Mouse (Mus musculus): ENCODE results near the gene Olfr1052. TPM values are rescaled to one million over a fixed set of nuclear protein-coding genes. Genes with fewer than 3 reads are reported as not detected.
"Not testable (repeated sequence)": the region's sequence is repeated elsewhere in the genome, so short reads cannot be mapped to it uniquely, and the experiment has no call there.

Olfr1052 gene
- total RNA-seq (2021) = not detected

- DNase-seq = no peak
These were observed at the start of gene Olfr1052 for GRCm38 (mm10) chr2:86292155-86292554. TSS of gene Olfr1052 (plus strand) at chr2:86292455.

- DNase-seq = not testable (repeated sequence)
These were observed 34.0 kb upstream of the Olfr1052 start, which contains the start of gene Olfr1049 for GRCm38 (mm10) chr2:86258228-86258627. TSS of gene Olfr1049 (minus strand) at chr2:86258328.

- DNase-seq = not testable (repeated sequence)
These were observed 13.3 kb upstream of the Olfr1052 start, which contains the start of gene Olfr1051 for GRCm38 (mm10) chr2:86278988-86279387. TSS of gene Olfr1051 (minus strand) at chr2:86279088.

GRCm38 (mm10) chr2:86315184-86315583 lies 22.9 kb downstream of the Olfr1052 start, which contains the start of gene Olfr1053:
TSS of gene Olfr1053 (minus strand) at chr2:86315284.
- DNase-seq = no peak

GRCm38 (mm10) chr2:86335333-86335732 lies 43.1 kb downstream of the Olfr1052 start, which contains the start of gene Olfr1054:
TSS of gene Olfr1054 (minus strand) at chr2:86335433.
- no peak for DNase-seq

Other genes with a start within 250 kb of the Olfr1052 start
- gene Olfr1034, start 246.6 kb upstream of the Olfr1052 start, total RNA-seq (2021) = not detected
- gene Olfr1036, start 218.5 kb upstream of the Olfr1052 start, total RNA-seq (2021) = not detected
- gene Olfr1037, start 205.1 kb upstream of the Olfr1052 start, total RNA-seq (2021) = not detected
- not detected for gene Olfr1039, start 156.5 kb upstream of the Olfr1052 start, total RNA-seq (2021)
- gene Olfr1040, start 145.7 kb upstream of the Olfr1052 start, total RNA-seq (2021) = not detected
- not detected for gene Olfr1042, start 130.6 kb upstream of the Olfr1052 start, total RNA-seq (2021)
- not detected for gene Olfr1043, start 124.9 kb upstream of the Olfr1052 start, total RNA-seq (2021)
- gene Olfr1044, start 114.6 kb upstream of the Olfr1052 start, total RNA-seq (2021) = not detected
- not detected for gene Olfr52, start 106.8 kb upstream of the Olfr1052 start, total RNA-seq (2021)
- gene Olfr1045, start 89.4 kb upstream of the Olfr1052 start, total RNA-seq (2021) = not detected
- not detected for gene Olfr1046, start 73.1 kb upstream of the Olfr1052 start, total RNA-seq (2021)
- gene Olfr1047, start 61.1 kb upstream of the Olfr1052 start, total RNA-seq (2021) = not detected
- gene Olfr1048, start 52.2 kb upstream of the Olfr1052 start, total RNA-seq (2021) = not detected
- gene Olfr1049, start 34.1 kb upstream of the Olfr1052 start, total RNA-seq (2021) = not detected
- not detected for gene Olfr1051, start 13.4 kb upstream of the Olfr1052 start, total RNA-seq (2021)
- gene Olfr1053, start 22.8 kb downstream of the Olfr1052 start, total RNA-seq (2021) = not detected
- not detected for gene Olfr1054, start 43.0 kb downstream of the Olfr1052 start, total RNA-seq (2021)
- not detected for gene Olfr1055, start 57.8 kb downstream of the Olfr1052 start, total RNA-seq (2021)
- not detected for gene Olfr1056, start 70.0 kb downstream of the Olfr1052 start, total RNA-seq (2021)
- not detected for gene Olfr1057, start 85.9 kb downstream of the Olfr1052 start, total RNA-seq (2021)
- not detected for gene Olfr1058, start 96.1 kb downstream of the Olfr1052 start, total RNA-seq (2021)
- gene Olfr1061, start 121.6 kb downstream of the Olfr1052 start, total RNA-seq (2021) = not detected
- gene Olfr1062, start 134.3 kb downstream of the Olfr1052 start, total RNA-seq (2021) = not detected
- not detected for gene Olfr1065, start 158.1 kb downstream of the Olfr1052 start, total RNA-seq (2021)
- gene Olfr1066, start 163.8 kb downstream of the Olfr1052 start, total RNA-seq (2021) = not detected
- gene Olfr228, start 194.9 kb downstream of the Olfr1052 start, total RNA-seq (2021) = not detected
- not detected for gene Olfr1076, start 216.0 kb downstream of the Olfr1052 start, total RNA-seq (2021)